Comparison of ENCODE assay signal across 8 mouse cellular contexts in the genomic region with DNA sequence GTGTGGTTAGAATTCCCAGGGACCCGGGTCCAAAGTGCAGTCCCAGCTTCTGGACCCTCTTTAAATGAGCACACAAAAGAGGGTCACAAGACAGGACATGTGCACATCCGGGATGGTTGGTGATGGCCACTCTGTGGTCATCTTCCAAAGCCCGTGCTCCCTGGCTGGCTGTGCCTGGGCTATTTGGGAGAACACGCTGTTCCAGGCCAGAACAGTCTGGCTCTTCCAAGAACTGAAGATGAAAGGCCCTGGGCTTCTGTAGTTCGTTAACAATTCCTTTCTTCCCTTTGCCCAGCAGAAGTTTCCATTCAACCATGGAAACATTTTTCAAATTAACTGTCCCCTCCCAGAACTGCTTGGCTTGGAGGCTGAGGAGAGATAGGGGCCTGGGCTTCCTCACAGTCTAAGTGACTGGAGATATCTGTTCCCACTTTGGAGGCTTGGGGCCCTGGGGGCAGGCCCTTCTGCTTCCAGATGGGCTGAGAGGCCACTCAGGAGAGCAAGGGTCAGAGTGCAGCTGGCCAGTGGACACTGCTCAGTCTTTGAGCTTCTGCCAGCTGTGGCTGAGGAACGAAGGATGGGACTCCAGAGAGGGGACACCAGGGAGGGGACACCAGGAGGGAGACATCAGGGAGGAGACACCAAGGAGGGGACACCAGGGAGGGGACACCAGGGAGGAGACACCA. TPM values are rescaled to one million over a fixed set of nuclear protein-coding genes. Genes with fewer than 3 reads are reported as not detected.
DNase-seq lines count a peak whose midpoint lies in the region; ATAC-seq and TF ChIP-seq lines count a peak whose summit lies in the region.

No protein-coding gene starts in this region.

- H3K4me2 ChIP-seq in liver, postnatal 0 days (ENCODE audit: low read depth, low read length): no peak overlapping the region

- H3K9me3 ChIP-seq in liver, postnatal 0 days (ENCODE audit: low read length): no peaks in the 10 kb centered on the region

- ATAC-seq in liver, postnatal 0 days: peak; percentile 47

- no peaks in the 10 kb centered on the region for H3K36me3 ChIP-seq in liver, postnatal 0 days (replicated peaks; ENCODE audit: insufficient read depth, low read length)

- H3K4me3 ChIP-seq in liver, postnatal 0 days (ENCODE audit: low read depth, low read length): no peak overlapping the region

- WGBS in liver, postnatal 0 days (ENCODE audit: insufficient replicate concordance): 46% methylated on average over 6 of the region's 6 CpGs

- DNase-seq in cerebellum, adult 11-12 months: peak; percentile 33
- no peak for DNase-seq in cerebellum, postnatal 36 days
- peak; percentile 67 for DNase-seq in urinary bladder, postnatal 14 days (ENCODE audit: low spot score)
- DNase-seq in urinary bladder, adult 2 months (ENCODE audit: low spot score): no peak
- peak; percentile 65 for DNase-seq in kidney, adult 11 months
- no peak for DNase-seq in liver, postnatal 0 days
- peak; percentile 78 for DNase-seq in testis, postnatal 14 days (ENCODE audit: low spot score)
- no peak for DNase-seq in frontal cortex, postnatal 25 days (ENCODE audit: low spot score in 2 of 2)

- no peaks in the 10 kb centered on the region for H3K27me3 ChIP-seq in liver, postnatal 0 days (ENCODE audit: insufficient read depth, low read length)

- peak; percentile 78 for TF ChIP-seq EP300 in liver, postnatal 0 days (IDR thresholded peaks at IDR 0.05; ENCODE audit: low read depth)

- H3K9ac ChIP-seq in liver, postnatal 0 days (replicated peaks): no peak overlapping the region

- no peak for TF ChIP-seq CTCF in liver, postnatal 0 days (IDR thresholded peaks at IDR 0.05; ENCODE audit: low read depth)

- H3K27ac ChIP-seq in liver, postnatal 0 days (ENCODE audit: low read depth): peak overlapping the region; percentile 44

- peaks cover 8% of the 10 kb centered on the region for H3K4me1 ChIP-seq in liver, postnatal 0 days (ENCODE audit: insufficient read depth)

RNA-seq across cellular contexts. Expression of a gene that starts 29.8 kb away (rescaled TPM):
- 9.1 and 9.4 TPM in 2 replicates for polyA plus RNA-seq in urinary bladder, adult 2 months (2012; rRNA removed)
- 4.3 and 5.5 TPM in 2 replicates for polyA plus RNA-seq in liver, postnatal 0 days (2015; fragmentation: Nextera tagmentation; extraction: Ambion mirVana)

Comparison
In these comparisons a context has a peak if more than half of its experiments do, and no peak if none do; other contexts are left out.
1. DNase-seq: peak in cerebellum, adult 11-12 months (single experiment), urinary bladder, postnatal 14 days (single experiment), kidney, adult 11 months (single experiment) and testis, postnatal 14 days (single experiment); none in cerebellum, postnatal 36 days (0 of 2), urinary bladder, adult 2 months (single experiment), liver, postnatal 0 days (single experiment) and frontal cortex, postnatal 25 days (0 of 2).